Mouse (Mus musculus) liver, adult 2 months (tissue): ENCODE data around the gene Scamp1. TPM values are rescaled to one million over a fixed set of nuclear protein-coding genes. Genes with fewer than 3 reads are reported as not detected.

Source experiments
- DNase-seq: peaks from one replicate; pipeline ENCODE4 v3.0.0-alpha.2; 2011; ENCODE audit warnings: low read depth, low spot score; ENCODE audit errors: extremely low read depth
- H3K27ac ChIP-seq: fragments of 200-500 bp; replicated peaks from 2 replicates; pipeline ENCODE4 v1.5.1; 2012; ENCODE audit warnings: low read depth, mild to moderate bottlenecking, control low read depth, inconsistent platforms, low read length; ENCODE audit not compliant: insufficient read depth
- H3K27me3 ChIP-seq: fragments of 200-500 bp; 2 replicates; pipeline ENCODE4 v1.6.1; 2012; ENCODE audit warnings: mild to moderate bottlenecking, moderate library complexity, low read length, inconsistent platforms; ENCODE audit not compliant: control insufficient read depth, insufficient read depth
- H3K36me3 ChIP-seq: fragments of 200-500 bp; 2 replicates; pipeline ENCODE4 v1.6.1; 2012; ENCODE audit warnings: low read length, inconsistent platforms; ENCODE audit not compliant: control insufficient read depth, insufficient read depth
- H3K4me1 ChIP-seq: fragments of 200-500 bp; 2 replicates; pipeline ENCODE4 v1.6.1; 2011; ENCODE audit warnings: low read length; ENCODE audit not compliant: control insufficient read depth, insufficient read depth
- H3K4me3 ChIP-seq: fragments of 200-500 bp; 2 replicates; pipeline ENCODE4 v1.5.1; 2011; ENCODE audit warnings: low read depth, mild to moderate bottlenecking, control low read depth, low read length, moderate library complexity; ENCODE audit not compliant: insufficient read depth
- H3K79me2 ChIP-seq: fragments of 200-500 bp; 2 replicates; pipeline ENCODE4 v1.6.1; 2012; ENCODE audit warnings: inconsistent platforms, mild to moderate bottlenecking, low read length, moderate library complexity; ENCODE audit not compliant: control insufficient read depth, insufficient read depth
- H3K9ac ChIP-seq: fragments of 200-500 bp; 2 replicates; pipeline ENCODE4 v1.6.1; 2012; ENCODE audit warnings: low read depth, mild to moderate bottlenecking, control low read depth, inconsistent platforms, low read length
- CTCF ChIP-seq: fragments of 200-500 bp; IDR thresholded peaks from 2 replicates; pipeline ENCODE4 v1.5.1; 2011; ENCODE audit warnings: low read depth, low read length, control low read depth
- POLR2A ChIP-seq: fragments of 200-500 bp; IDR thresholded peaks from 2 replicates; pipeline ENCODE4 v1.6.1; 2011; ENCODE audit warnings: low read length, control low read depth; ENCODE audit not compliant: insufficient read depth; ENCODE audit errors: extremely low read depth
- WGBS: fragments of 180-500 bp; shearing (Covaris S2); methylation state at CpG from one replicate; pipeline ENCODE4 v1.1.7; 2018; 5-methylcytosine and 5-hydroxymethylcytosine counted together
- polyA plus RNA-seq: library from polyadenylated mRNA; depleted of rRNA; stranded (reverse); fragments of >200 nt; gene quantifications from 2 replicates; pipeline ENCODE4 v1.2.3, GENCODE M21; 2012
- total RNA-seq: library from RNA; depleted of rRNA; stranded (reverse); fragments of >200 nt; gene quantifications from 2 replicates; pipeline ENCODE4 v1.2.3, GENCODE M21; 2014

Scamp1 gene
- total and polyA plus RNA-seq, 2 experiments = 15.8 to 24.3 TPM

DNA sequence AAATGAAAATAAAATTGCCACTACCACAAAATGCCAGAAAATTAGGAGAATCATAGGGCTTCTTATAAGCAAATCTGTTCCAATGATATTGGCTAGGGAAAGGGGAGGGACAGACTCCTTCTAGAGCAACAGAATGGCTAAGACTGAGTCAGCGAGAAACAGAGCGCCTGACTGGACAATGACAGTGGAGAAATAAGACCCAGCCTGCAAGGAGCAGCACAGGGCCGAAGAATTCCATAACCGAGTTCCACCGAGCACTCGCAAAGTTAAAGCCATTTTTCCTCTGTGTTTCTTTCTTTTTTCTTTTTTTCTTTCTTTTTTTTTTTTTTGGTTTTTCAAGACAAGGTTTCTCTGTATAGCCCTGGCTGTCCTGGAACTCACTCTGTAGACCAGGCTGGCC is 45.5 kb downstream of the Scamp1 start:
- H3K4me3 ChIP-seq = no peak overlapping the region
- peaks cover 11% of the 10 kb centered on the region for H3K4me1 ChIP-seq
- 96% methylated on average over 6 of the region's 6 CpGs for WGBS
- TF ChIP-seq POLR2A = no peak
- no peak for TF ChIP-seq CTCF
- peaks cover 34% of the 10 kb centered on the region for H3K79me2 ChIP-seq
- DNase-seq = no peak
- no peaks in the 10 kb centered on the region for H3K27me3 ChIP-seq
- no peak overlapping the region for H3K9ac ChIP-seq
- H3K27ac ChIP-seq = no peak overlapping the region
- no peaks in the 10 kb centered on the region for H3K36me3 ChIP-seq

GRCm38 (mm10) chr13:94239488-94239887 is 46.2 kb downstream of the Scamp1 start:
- Histone ChIP-seq H3K9ac (no peak overlapping the region), H3K27ac (no peak overlapping the region), H3K27me3 (no peaks in the 10 kb centered on the region), H3K4me3 (no peak overlapping the region), H3K4me1 (peaks cover 11% of the 10 kb centered on the region), H3K79me2 (peaks cover 34% of the 10 kb centered on the region), H3K36me3 (no peaks in the 10 kb centered on the region)
- WGBS = 81% methylated on average over 4 of the region's 4 CpGs
- DNase-seq = no peak
- TF ChIP-seq CTCF = no peak
- no peak for TF ChIP-seq POLR2A

GRCm38 (mm10) chr13:94231871-94232270 is 53.8 kb downstream of the Scamp1 start:
- H3K4me3 ChIP-seq = no peak overlapping the region
- no peaks in the 10 kb centered on the region for H3K4me1 ChIP-seq
- no peak for DNase-seq
- H3K9ac ChIP-seq = no peak overlapping the region
- 93% methylated on average over 14 of the region's 14 CpGs for WGBS
- peaks cover 29% of the 10 kb centered on the region for H3K36me3 ChIP-seq
- H3K79me2 ChIP-seq = peaks cover 4% of the 10 kb centered on the region; the same call in 1 of the 2 replicates
- H3K27ac ChIP-seq = no peak overlapping the region
- TF ChIP-seq POLR2A (no peak), CTCF (no peak)
- H3K27me3 ChIP-seq = no peaks in the 10 kb centered on the region

GRCm38 (mm10) chr13:94224717-94225705 is 60.6 kb downstream of the Scamp1 start:
- no peak for DNase-seq

DNA sequence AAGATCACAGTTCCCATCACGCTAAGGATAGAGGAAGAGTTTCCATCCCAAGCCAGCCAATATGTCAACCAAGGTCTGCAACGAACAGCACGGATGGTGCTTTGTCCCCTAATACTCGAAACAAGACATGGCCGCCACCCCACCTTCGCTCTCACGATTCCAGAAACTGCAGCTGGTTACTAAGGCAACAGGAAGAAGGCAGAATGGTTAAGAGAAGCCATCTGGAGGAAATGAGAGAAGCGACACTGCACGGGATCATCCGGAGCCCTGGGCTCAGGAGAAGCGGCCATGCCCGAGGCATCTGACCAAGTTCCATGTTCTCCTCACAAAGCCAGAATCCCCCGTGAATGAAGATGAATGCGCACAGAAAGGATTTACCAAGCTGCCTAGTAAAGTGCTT is 62.0 kb downstream of the Scamp1 start:
- no peaks in the 10 kb centered on the region for H3K27me3 ChIP-seq
- H3K79me2 ChIP-seq = no peaks in the 10 kb centered on the region
- H3K4me1 ChIP-seq = no peaks in the 10 kb centered on the region
- WGBS = 90% methylated on average over 14 of the region's 14 CpGs
- H3K9ac ChIP-seq = no peak overlapping the region
- DNase-seq = no peak
- H3K36me3 ChIP-seq = peaks cover 22% of the 10 kb centered on the region; the same call in 1 of the 2 replicates
- no peak overlapping the region for H3K4me3 ChIP-seq
- no peak overlapping the region for H3K27ac ChIP-seq
- TF ChIP-seq POLR2A = no peak

More at GRCm38 (mm10) chr13:94224717-94225705, 60.6 kb downstream of the Scamp1 start:
- 98% methylated on average over 38 of the region's 38 CpGs for WGBS
- TF ChIP-seq POLR2A = no peak
- TF ChIP-seq CTCF = no peak
- Histone ChIP-seq H3K79me2 (no peaks in the 10 kb centered on the region), H3K4me1 (no peaks in the 10 kb centered on the region), H3K27ac (no peak overlapping the region), H3K9ac (no peak overlapping the region), H3K36me3 (peaks cover 29% of the 10 kb centered on the region), H3K27me3 (no peaks in the 10 kb centered on the region), H3K4me3 (no peak overlapping the region)

DNA sequence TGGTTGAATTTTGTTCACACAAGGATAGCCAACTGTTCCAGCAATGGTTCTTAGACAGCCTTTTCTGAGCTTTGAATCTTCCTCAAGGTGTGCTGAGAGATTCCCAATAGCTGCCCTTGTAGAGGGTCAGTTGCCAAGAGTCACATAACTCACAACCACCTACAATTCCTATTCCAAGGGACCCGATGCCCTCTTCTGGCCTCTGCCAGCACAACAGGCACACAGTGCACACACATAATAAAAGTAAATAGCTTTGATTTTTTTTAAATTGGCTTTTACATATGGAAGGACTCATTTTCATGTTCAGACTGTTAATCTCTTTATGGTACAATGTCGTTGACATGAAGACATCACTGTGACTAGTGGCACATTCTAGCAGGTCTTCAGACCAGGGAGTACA is 72.9 kb downstream of the Scamp1 start:
- TF ChIP-seq POLR2A (no peak), CTCF (peak; percentile 31; the same call in 1 of the 2 replicates)
- H3K27me3 ChIP-seq = no peaks in the 10 kb centered on the region
- no peak overlapping the region for H3K27ac ChIP-seq
- DNase-seq = no peak
- H3K79me2 ChIP-seq = no peaks in the 10 kb centered on the region
- no peak overlapping the region for H3K9ac ChIP-seq
- no peaks in the 10 kb centered on the region for H3K4me1 ChIP-seq
- H3K36me3 ChIP-seq = peaks cover 17% of the 10 kb centered on the region
- H3K4me3 ChIP-seq = no peak overlapping the region
- WGBS = 93% methylated on average over 2 of the region's 2 CpGs
